Mouse (Mus musculus) thymus, adult 2 months (tissue): ENCODE results near the gene 1810037I17Rik. TPM values are rescaled to one million over a fixed set of nuclear protein-coding genes. Genes with fewer than 3 reads are reported as not detected.

Experiments used
- DNase-seq: peaks from one replicate; pipeline ENCODE4 v3.0.0; 2021
- H3K27ac ChIP-seq: fragments of 200-500 bp; 2 replicates; pipeline ENCODE4 v1.5.1; 2012; ENCODE audit warnings: low read length, control low read depth; ENCODE audit not compliant: control insufficient read depth, insufficient read depth
- H3K27me3 ChIP-seq: fragments of 200-500 bp; 2 replicates; pipeline ENCODE4 v1.6.1; 2012; ENCODE audit warnings: mild to moderate bottlenecking, low read length, moderate library complexity, mixed read lengths; ENCODE audit not compliant: control insufficient read depth, insufficient read depth
- H3K36me3 ChIP-seq: fragments of 200-500 bp; 2 replicates; pipeline ENCODE4 v1.6.1; 2012; ENCODE audit warnings: mild to moderate bottlenecking, low read length, moderate library complexity; ENCODE audit not compliant: control insufficient read depth, insufficient read depth
- H3K4me1 ChIP-seq: fragments of 200-500 bp; replicated peaks from 2 replicates; pipeline ENCODE4 v1.6.1; 2012; ENCODE audit warnings: low read length; ENCODE audit not compliant: control insufficient read depth, insufficient read depth
- H3K4me3 ChIP-seq: fragments of 200-500 bp; 2 replicates; pipeline ENCODE4 v1.5.1; 2012; ENCODE audit warnings: mild to moderate bottlenecking, low read length, control low read depth, moderate library complexity; ENCODE audit not compliant: control insufficient read depth, insufficient read depth
- CTCF ChIP-seq: fragments of 200-500 bp; IDR thresholded peaks from 2 replicates; pipeline ENCODE4 v1.5.1; 2012; ENCODE audit warnings: mild to moderate bottlenecking, control low read depth, low read length, moderate library complexity, borderline replicate concordance; ENCODE audit not compliant: control insufficient read depth, poor library complexity, insufficient read depth; ENCODE audit errors: extremely low read depth
- POLR2A ChIP-seq: fragments of 200-500 bp; IDR thresholded peaks from 2 replicates; pipeline ENCODE4 v1.6.1; 2012; ENCODE audit warnings: mild to moderate bottlenecking, low read length, control low read depth, moderate library complexity; ENCODE audit not compliant: control insufficient read depth, poor library complexity, insufficient read depth; ENCODE audit errors: extremely low read depth
- WGBS: fragments of 180-500 bp; shearing (Covaris S2); methylation state at CpG from one replicate; pipeline ENCODE4 v1.1.7; 2018; 5-methylcytosine and 5-hydroxymethylcytosine counted together
- polyA plus RNA-seq: library from polyadenylated mRNA; depleted of rRNA; stranded (reverse); fragments of >200 nt; gene quantifications from 2 replicates; pipeline ENCODE4 v1.2.3, GENCODE M21; 2012; rRNA removed

1810037I17Rik gene
- 27.1 and 35.8 TPM in 2 replicates for polyA plus RNA-seq

DNA sequence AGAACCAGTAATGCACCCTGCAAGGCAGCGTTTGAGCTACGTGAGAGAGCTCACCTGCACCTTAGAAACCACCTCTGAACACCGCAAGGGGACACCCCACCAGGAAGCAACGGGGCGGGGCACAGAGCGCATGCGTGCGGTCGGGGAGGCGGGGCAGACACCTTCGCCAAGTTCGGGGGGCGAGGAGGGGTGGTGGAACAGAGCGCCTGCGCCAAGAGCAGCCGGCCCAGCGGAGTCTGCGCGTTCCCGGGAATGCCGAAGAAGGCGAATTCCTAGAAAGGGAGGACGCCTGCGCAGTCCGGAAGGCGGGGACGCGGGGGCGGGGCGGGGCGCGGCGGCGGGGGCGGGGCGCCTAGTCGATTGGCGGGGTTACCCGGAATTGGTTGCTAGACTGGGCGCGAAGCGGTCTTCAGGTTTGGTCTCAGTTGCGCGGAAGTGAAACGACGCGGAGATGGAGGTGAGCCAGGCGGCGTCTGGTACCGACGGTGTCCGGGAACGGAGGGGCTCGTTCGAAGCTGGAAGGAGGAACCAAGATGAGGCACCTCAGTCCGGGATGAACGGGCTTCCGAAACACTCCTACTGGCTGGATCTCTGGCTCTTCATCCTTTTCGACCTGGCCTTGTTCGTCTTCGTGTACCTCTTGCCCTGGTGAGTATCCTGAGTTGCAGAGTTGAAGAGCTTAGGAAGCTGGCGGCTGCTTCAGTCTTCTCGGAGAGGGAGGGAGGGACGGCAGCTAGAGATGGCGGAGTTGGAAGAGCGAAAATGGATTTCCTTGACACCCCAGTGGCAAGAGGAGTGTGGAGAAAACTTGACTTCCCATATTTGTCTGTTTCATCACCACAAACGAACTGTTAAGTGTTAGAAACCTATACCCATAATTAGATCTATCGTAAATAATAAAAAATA is at the start of gene 1810037I17Rik:
Gene 1810037I17Rik, plus strand, starts transcription at position 195 of the 906 bp plus-strand sequence.
- H3K36me3 ChIP-seq: no peaks in the 10 kb centered on the region
- TF ChIP-seq CTCF (peak; percentile 43; the same call in 1 of the 2 replicates), POLR2A (0 out of 2 replicates have a peak, but pooled peaks have one; percentile 33)
- no peaks in the 10 kb centered on the region for H3K27me3 ChIP-seq
- H3K4me3 ChIP-seq: peak within 1 kb of the TSS; percentile 78
- peak; percentile 96 for DNase-seq
- WGBS: under 1% methylated on average over 68 of the region's 68 CpGs
- peak within 1 kb of the TSS; percentile 71; the same call in 1 of the 2 replicates for H3K27ac ChIP-seq
- no peaks in the 10 kb centered on the region for H3K4me1 ChIP-seq

- Histone ChIP-seq H3K4me1 (no peaks in the 10 kb centered on the region), H3K36me3 (no peaks in the 10 kb centered on the region), H3K27ac (no peak overlapping the region), H3K4me3 (no peak overlapping the region), H3K27me3 (no peaks in the 10 kb centered on the region)
- TF ChIP-seq POLR2A (no peak), CTCF (no peak)
- no peak for DNase-seq
- WGBS: 92% methylated on average over 2 of the region's 2 CpGs
Measured at GRCm38 (mm10) chr3:122876870-122877269, 47.1 kb upstream of the 1810037I17Rik start.

DNA sequence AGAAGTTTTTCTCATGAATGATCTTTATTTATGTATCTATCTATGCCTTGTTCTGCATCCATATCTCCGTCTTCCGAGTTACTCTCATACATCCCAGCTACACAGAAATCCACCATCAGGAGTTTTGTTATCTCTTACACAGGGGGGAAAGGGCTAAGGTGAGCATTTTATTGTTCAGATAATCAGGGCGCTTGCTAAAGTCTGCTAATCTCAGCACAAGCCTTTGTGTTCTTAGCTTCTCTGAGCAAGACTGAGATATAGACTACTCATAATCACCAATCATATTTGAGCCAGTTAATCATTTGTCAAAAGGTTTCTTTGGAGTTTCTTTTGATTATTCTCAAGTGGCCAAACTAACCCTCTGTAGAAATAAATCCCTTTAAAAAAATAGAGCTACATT is 46.5 kb upstream of the 1810037I17Rik start:
- WGBS: 97% methylated on average over 3 of the region's 3 CpGs
- Histone ChIP-seq H3K4me1 (no peaks in the 10 kb centered on the region), H3K4me3 (no peak overlapping the region), H3K36me3 (no peaks in the 10 kb centered on the region), H3K27me3 (no peaks in the 10 kb centered on the region), H3K27ac (no peak overlapping the region)
- TF ChIP-seq POLR2A (no peak), CTCF (no peak)
- DNase-seq: no peak

DNA sequence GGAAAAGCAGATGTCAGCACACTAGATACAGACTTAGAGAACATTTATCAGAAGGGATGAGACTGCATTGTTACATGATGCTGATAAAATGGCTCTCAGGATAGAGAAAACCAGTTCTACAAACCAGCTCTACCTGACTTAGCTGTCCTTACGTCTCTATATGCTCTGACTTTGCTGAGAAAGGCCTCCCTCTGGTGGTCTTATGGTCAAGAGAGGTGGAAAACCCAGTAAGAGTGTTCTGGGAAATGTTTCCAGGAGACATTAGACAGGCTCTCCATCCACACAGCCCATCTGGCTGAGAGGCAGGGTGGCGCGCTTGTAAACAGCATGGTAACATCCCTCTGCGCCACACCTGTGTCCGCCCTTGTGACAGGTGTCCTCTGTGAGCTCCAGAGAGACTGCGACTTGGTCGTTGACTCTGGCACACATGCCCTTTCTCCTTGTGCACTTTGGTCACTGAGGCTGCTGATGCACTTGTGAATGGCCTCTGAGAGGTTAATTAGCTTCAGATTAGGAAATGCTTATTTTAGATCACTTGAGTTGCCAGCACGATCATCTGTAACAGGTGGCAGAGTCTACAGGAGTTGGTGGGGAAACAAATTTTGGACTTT is 45.2 kb upstream of the 1810037I17Rik start:
- Histone ChIP-seq H3K36me3 (no peaks in the 10 kb centered on the region), H3K27ac (no peak overlapping the region), H3K4me3 (no peak overlapping the region), H3K27me3 (no peaks in the 10 kb centered on the region), H3K4me1 (no peaks in the 10 kb centered on the region)
- DNase-seq: no peak
- 93% methylated on average over 8 of the region's 8 CpGs for WGBS
- no peak for TF ChIP-seq CTCF
- no peak for TF ChIP-seq POLR2A

- TF ChIP-seq POLR2A (no peak), CTCF (no peak)
- no peak overlapping the region for H3K4me3 ChIP-seq
- H3K4me1 ChIP-seq: no peaks in the 10 kb centered on the region
- WGBS: 91% methylated on average over 4 of the region's 4 CpGs
- H3K27me3 ChIP-seq: no peaks in the 10 kb centered on the region
- no peak overlapping the region for H3K27ac ChIP-seq
- DNase-seq: no peak
- no peaks in the 10 kb centered on the region for H3K36me3 ChIP-seq
Measured at GRCm38 (mm10) chr3:122887505-122888301, 36.3 kb upstream of the 1810037I17Rik start.

DNA sequence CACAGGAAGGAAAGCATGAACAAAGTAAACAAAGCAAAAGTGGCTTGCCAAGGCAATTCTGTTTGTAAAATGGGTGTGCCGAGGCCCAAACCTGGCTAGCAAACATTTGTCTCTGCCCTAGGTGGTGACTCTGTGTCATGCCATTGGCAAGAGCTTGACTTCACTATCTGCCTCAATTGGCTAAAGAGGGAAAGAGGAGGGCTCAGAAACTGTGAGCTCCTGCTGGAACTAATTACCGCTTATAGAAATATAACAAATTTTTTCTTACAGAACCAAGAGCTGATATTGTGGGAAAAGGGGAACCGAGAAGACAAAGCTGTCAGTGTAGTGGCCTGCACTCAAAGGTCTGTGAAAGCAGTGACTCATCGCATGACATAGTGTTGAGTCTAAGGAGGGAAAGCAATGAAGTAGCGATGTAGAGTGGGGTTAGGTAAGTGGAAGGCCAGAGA is 35.6 kb upstream of the 1810037I17Rik start:
- WGBS: 74% methylated on average over 5 of the region's 5 CpGs
- TF ChIP-seq POLR2A (no peak), CTCF (no peak)
- Histone ChIP-seq H3K27ac (no peak overlapping the region), H3K4me3 (no peak overlapping the region), H3K36me3 (no peaks in the 10 kb centered on the region), H3K4me1 (no peaks in the 10 kb centered on the region), H3K27me3 (no peaks in the 10 kb centered on the region)
- no peak for DNase-seq
